Mouse (Mus musculus): ENCODE measurements at regions not wholly inside any gene's neighbourhood (a gene's known extent, or its start where the extent isn't known, plus 50 kb on each side); places are given as distances from the start of the nearest gene placed in this dataset.

- TF ChIP-seq POLR2A (IDR thresholded peaks at IDR 0.05; ENCODE audit: insufficient read depth, low read depth, low read length) (no peak), CTCF (IDR thresholded peaks at IDR 0.05) (no peak)
These were observed 257.2 kb downstream of the Cog6 start for GRCm38 (mm10) chr3:52759846-52760245.
